Mouse (Mus musculus): ENCODE measurements around the gene Pef1. TPM values are rescaled to one million over a fixed set of nuclear protein-coding genes. Genes with fewer than 3 reads are reported as not detected.

The Pef1 gene
- total and polyA plus RNA-seq, 2 experiments from 2014 or later, result 62.0 to 93.4 TPM

DNA sequence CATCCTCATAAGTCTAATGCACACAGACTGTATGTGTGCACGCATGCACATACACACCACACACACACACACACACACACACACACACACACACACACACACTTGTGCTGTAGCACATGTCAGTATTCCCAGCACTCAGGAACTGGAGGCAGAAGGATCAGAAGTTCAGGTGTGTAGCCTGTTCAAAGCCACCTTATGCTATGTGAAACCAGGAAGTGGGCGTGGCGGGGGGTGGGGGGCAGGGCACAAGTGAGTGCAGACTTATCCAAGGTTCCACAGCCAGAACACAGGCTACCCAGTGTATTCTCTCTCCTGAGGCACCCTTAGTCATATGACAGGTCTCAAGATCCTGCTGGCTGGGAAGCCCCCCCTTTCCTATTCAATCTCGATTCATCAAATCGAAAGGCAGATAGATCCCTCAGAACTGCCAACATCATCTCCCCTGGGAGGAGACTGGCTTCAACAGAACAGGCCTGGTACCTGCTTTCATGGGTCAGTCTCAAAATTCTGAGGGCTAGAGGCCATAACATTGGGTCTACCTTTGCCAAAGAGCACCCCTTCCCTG is 73.9 kb downstream of the Pef1 start:
- Histone ChIP-seq H3K36me3 (ENCODE audit: insufficient read depth, low read length) (no peaks in the 10 kb centered on the region), H3K9ac (replicated peaks; ENCODE audit: low read length) (no peak overlapping the region), H3K27me3 (ENCODE audit: insufficient read depth, low read length) (0 out of 2 replicates have a peak, but pooled peaks cover 9% of the 10 kb centered on the region), H3K27ac (no peak overlapping the region), H3K9me3 (ENCODE audit: low read length) (no peaks in the 10 kb centered on the region), H3K4me3 (ENCODE audit: low read length) (no peak overlapping the region), H3K4me1 (ENCODE audit: insufficient read depth, low read length) (no peaks in the 10 kb centered on the region), H3K4me2 (ENCODE audit: low read depth, low read length) (no peak overlapping the region)
- ATAC-seq (no peak), DNase-seq (ENCODE audit: low spot score) (no peak)
- TF ChIP-seq CTCF (IDR thresholded peaks at IDR 0.05; ENCODE audit: low read depth), result no peak
- 71% methylated on average over 5 of the region's 5 CpGs for WGBS

- no peak overlapping the region for H3K4me3 ChIP-seq (ENCODE audit: low read length)
- no peak for TF ChIP-seq CTCF (IDR thresholded peaks at IDR 0.05; ENCODE audit: low read depth)
- DNase-seq (ENCODE audit: low spot score), result no peak
Measured at GRCm38 (mm10) chr4:130177087-130177486, 74.7 kb downstream of the Pef1 start.

GRCm38 (mm10) chr4:130177536-130177935 is 75.2 kb downstream of the Pef1 start:
- TF ChIP-seq CTCF (IDR thresholded peaks at IDR 0.05; ENCODE audit: low read depth), result no peak
- Histone ChIP-seq H3K4me1 (ENCODE audit: insufficient read depth, low read length) (no peaks in the 10 kb centered on the region), H3K9ac (replicated peaks; ENCODE audit: low read length) (no peak overlapping the region), H3K4me2 (ENCODE audit: low read depth, low read length) (no peak overlapping the region), H3K9me3 (ENCODE audit: low read length) (no peaks in the 10 kb centered on the region), H3K4me3 (ENCODE audit: low read length) (no peak overlapping the region), H3K36me3 (ENCODE audit: insufficient read depth, low read length) (no peaks in the 10 kb centered on the region), H3K27me3 (ENCODE audit: insufficient read depth, low read length) (0 out of 2 replicates have a peak, but pooled peaks cover 9% of the 10 kb centered on the region), H3K27ac (no peak overlapping the region)
- DNase-seq (ENCODE audit: low spot score), result no peak
- 58% methylated on average over 7 of the region's 7 CpGs for WGBS
- no peak for ATAC-seq

More at GRCm38 (mm10) chr4:130177087-130177486, 74.7 kb downstream of the Pef1 start:
- no peak overlapping the region for H3K4me2 ChIP-seq (ENCODE audit: low read depth, low read length)
- WGBS, result 73% methylated on average over 4 of the region's 4 CpGs
- 0 out of 2 replicates have a peak, but pooled peaks cover 9% of the 10 kb centered on the region for H3K27me3 ChIP-seq (ENCODE audit: insufficient read depth, low read length)
- H3K9ac ChIP-seq (replicated peaks; ENCODE audit: low read length), result no peak overlapping the region
- no peaks in the 10 kb centered on the region for H3K4me1 ChIP-seq (ENCODE audit: insufficient read depth, low read length)
- no peaks in the 10 kb centered on the region for H3K36me3 ChIP-seq (ENCODE audit: insufficient read depth, low read length)
- no peak for ATAC-seq
- no peak overlapping the region for H3K27ac ChIP-seq
- H3K9me3 ChIP-seq (ENCODE audit: low read length), result no peaks in the 10 kb centered on the region

Other genes starting within 250 kb of the Pef1 start
- 0.37 TPM in 1 of 2 replicates, not detected in the other for gene Spocd1, start 173.3 kb upstream of the Pef1 start, total RNA-seq (2014; rRNA removed)
- gene Spocd1, start 173.3 kb upstream of the Pef1 start, polyA plus RNA-seq (2015; fragmentation: Nextera tagmentation; extraction: Ambion mirVana), result 0.08 TPM in 2 replicates
- gene Adgrb2, start 117.7 kb upstream of the Pef1 start, total RNA-seq (2014; rRNA removed), result 306 and 313 TPM in 2 replicates
- gene Adgrb2, start 117.7 kb upstream of the Pef1 start, polyA plus RNA-seq (2015; fragmentation: Nextera tagmentation; extraction: Ambion mirVana), result 14.3 and 15.9 TPM in 2 replicates
- gene Col16a1, start 54.7 kb upstream of the Pef1 start, total RNA-seq (2014; rRNA removed), result 19.9 and 21.5 TPM in 2 replicates
- 13.1 and 13.8 TPM in 2 replicates for gene Col16a1, start 54.7 kb upstream of the Pef1 start, polyA plus RNA-seq (2015; fragmentation: Nextera tagmentation; extraction: Ambion mirVana)
- 16.9 and 24.2 TPM in 2 replicates for gene Hcrtr1, start 36.8 kb downstream of the Pef1 start, total RNA-seq (2014; rRNA removed)
- gene Hcrtr1, start 36.8 kb downstream of the Pef1 start, polyA plus RNA-seq (2015; fragmentation: Nextera tagmentation; extraction: Ambion mirVana), result 11.3 and 12.1 TPM in 2 replicates
- 15.1 and 15.5 TPM in 2 replicates for gene Tinagl1, start 72.6 kb downstream of the Pef1 start, total RNA-seq (2014; rRNA removed)
- gene Tinagl1, start 72.6 kb downstream of the Pef1 start, polyA plus RNA-seq (2015; fragmentation: Nextera tagmentation; extraction: Ambion mirVana), result 7.2 and 7.6 TPM in 2 replicates
- 0.68 and 2.0 TPM in 2 replicates for gene Gm853, start 119.8 kb downstream of the Pef1 start, total RNA-seq (2014; rRNA removed)
- gene Gm853, start 119.8 kb downstream of the Pef1 start, polyA plus RNA-seq (2015; fragmentation: Nextera tagmentation; extraction: Ambion mirVana), result 1.3 and 1.8 TPM in 2 replicates
- 17.1 and 18.7 TPM in 2 replicates for gene Serinc2, start 176.6 kb downstream of the Pef1 start, total RNA-seq (2014; rRNA removed)
- gene Serinc2, start 176.6 kb downstream of the Pef1 start, polyA plus RNA-seq (2015; fragmentation: Nextera tagmentation; extraction: Ambion mirVana), result 17.8 and 19.2 TPM in 2 replicates
- 122 and 131 TPM in 2 replicates for gene Fabp3, start 206.0 kb downstream of the Pef1 start, total RNA-seq (2014; rRNA removed)
- 392 and 410 TPM in 2 replicates for gene Fabp3, start 206.0 kb downstream of the Pef1 start, polyA plus RNA-seq (2015; fragmentation: Nextera tagmentation; extraction: Ambion mirVana)
- 4.5 and 6.8 TPM in 2 replicates for gene Gm10570, start 206.1 kb downstream of the Pef1 start, total RNA-seq (2014; rRNA removed)
- 1.3 and 1.7 TPM in 2 replicates for gene Gm10570, start 206.1 kb downstream of the Pef1 start, polyA plus RNA-seq (2015; fragmentation: Nextera tagmentation; extraction: Ambion mirVana)